Mouse (Mus musculus): ENCODE measurements at regions not wholly inside any gene's neighbourhood (a gene's known extent, or its start where the extent isn't known, plus 50 kb on each side); places are given as distances from the start of the nearest gene placed in this dataset.
"Not testable (repeated sequence)": the region's sequence is repeated elsewhere in the genome, so short reads cannot be mapped to it uniquely, and the experiment has no call there.

- DNase-seq: no peak
Observed at GRCm38 (mm10) chr4:67378632-67379031, 551.2 kb downstream of the Tlr4 start.

- DNase-seq: no peak
Observed at GRCm38 (mm10) chr4:67387834-67388233, 560.5 kb downstream of the Tlr4 start.

GRCm38 (mm10) chr4:67402977-67403376, 575.6 kb downstream of the Tlr4 start:
- DNase-seq: no peak

- DNase-seq: no peak
Observed at GRCm38 (mm10) chr4:67424064-67424463, 596.7 kb downstream of the Tlr4 start.

GRCm38 (mm10) chr4:67425712-67426111, 598.3 kb downstream of the Tlr4 start:
- DNase-seq: no peak

DNA sequence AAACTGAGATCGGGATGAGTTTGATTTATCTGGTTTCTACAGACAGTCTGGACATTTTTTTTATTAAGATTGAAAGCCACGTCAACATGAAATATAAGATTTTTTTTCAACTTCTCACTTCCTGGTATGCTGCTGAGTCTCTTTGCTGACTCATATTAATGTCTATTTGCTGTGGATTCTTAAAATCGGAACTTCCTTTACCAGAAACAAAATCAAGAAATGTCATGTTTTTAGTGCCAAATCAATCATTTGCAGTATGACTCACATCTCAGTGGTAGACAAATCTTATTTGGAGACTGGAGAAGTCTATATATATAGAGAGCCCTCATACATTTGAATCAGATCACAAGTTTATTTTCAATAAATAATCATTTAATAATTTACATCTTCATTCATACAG, 620.5 kb downstream of the Tlr4 start:
- DNase-seq: no peak

DNA sequence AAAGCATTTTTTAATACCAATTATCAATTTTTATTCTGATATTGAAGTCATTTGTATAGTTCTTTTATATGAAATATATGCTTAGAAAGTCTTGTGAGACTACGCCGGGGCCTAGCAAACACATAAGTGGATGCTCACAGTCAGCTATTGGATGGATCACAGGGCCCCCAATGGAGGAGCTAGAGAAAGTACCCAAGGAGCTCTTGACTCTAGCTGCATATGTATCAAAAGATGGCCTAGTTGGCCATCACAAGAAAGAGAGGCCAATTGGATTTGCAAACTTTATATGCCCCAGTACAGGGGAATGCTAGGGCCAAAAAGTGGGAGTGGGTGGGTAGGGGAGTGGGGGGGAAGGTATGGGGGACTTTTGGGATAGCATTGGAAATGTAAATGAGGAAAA, 632.5 kb downstream of the Tlr4 start:
- not testable (repeated sequence) for DNase-seq

DNA sequence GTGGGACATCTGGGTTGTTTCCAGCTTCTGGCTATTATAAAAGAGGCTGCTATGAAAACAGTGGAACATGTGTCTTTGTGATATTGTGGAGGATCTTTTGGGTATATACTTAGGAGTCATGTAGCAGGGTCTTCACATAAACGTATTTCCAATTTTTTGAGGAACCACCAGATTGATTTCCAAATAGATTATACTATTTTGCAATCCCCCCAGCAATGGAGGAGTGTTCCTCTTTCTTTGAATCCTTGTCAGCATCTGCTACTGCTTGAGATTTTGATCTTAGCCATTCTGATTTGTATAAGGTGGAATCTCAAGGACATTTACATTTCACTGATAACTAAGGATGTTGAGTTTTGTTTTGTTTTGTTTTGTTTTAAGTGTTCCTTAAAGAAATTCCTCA, 645.6 kb downstream of the Tlr4 start:
- no peak for DNase-seq

GRCm38 (mm10) chr4:67477264-67477845, 650.0 kb downstream of the Tlr4 start:
- no peak for DNase-seq

GRCm38 (mm10) chr4:67478081-67478480, 650.7 kb downstream of the Tlr4 start:
- no peak for DNase-seq

DNA sequence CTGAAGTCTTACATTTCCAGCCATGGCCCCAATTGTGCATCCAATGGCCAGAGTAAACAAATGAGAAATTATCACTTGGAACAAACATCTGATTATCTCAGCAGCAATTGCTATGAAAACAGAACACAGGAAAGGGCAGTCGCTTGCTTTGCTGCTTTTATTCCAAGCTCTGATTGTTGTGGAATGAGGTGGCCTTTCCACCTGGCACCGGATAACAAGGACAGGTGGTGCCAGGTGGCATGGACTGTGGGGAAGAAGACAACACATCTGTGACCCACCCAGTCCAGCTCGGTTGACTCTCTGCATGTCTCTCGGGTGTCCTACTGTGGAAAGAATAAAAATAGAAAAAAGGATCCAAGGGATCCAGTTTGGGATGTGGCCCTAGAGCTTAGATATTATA, 694.9 kb downstream of the Tlr4 start:
- no peak for DNase-seq

- no peak for DNase-seq
Observed at GRCm38 (mm10) chr4:67523158-67523557, 695.8 kb downstream of the Tlr4 start.

DNA sequence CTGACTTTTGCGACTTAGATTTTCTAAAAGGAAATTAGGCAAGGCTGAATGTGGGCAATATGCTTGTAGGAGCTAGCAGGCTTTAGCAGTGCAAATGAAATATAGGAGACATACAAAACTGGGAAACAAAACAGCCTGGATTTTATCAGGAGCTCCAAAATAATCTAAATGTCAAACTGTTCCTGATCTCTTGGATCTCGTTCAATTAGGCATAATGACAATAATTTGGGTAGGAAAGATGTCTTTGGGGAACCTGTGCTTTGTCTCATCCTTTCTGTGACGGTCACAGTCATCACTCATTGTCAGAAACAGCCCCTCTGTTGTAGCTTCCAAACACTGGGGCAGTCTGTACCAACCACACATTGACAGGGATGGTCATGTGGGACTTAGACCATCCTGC, 702.2 kb downstream of the Tlr4 start:
- DNase-seq: no peak

GRCm38 (mm10) chr4:67539466-67539865, 712.1 kb downstream of the Tlr4 start:
- no peak for DNase-seq

DNA sequence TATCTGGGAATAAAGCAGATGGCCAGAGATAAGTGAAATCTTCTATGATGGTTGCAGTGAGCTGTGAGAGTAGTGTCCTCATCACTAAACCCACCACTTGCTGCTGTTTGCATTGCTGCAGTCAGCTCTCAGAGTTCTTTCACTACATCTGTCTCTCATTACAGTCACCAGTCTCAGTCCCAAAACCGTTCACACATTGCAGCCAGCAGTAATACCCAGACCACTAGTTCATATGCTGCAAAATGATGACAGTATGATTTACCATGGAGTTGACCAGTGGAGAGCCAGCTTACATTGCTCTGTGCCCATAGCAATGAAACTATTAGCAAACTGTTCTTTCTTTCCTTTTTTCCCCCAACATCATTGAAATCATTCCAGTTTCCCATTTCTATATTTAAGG, 718.6 kb downstream of the Tlr4 start:
- DNase-seq: no peak

GRCm38 (mm10) chr4:67547957-67548356, 720.6 kb downstream of the Tlr4 start:
- no peak for DNase-seq

DNA sequence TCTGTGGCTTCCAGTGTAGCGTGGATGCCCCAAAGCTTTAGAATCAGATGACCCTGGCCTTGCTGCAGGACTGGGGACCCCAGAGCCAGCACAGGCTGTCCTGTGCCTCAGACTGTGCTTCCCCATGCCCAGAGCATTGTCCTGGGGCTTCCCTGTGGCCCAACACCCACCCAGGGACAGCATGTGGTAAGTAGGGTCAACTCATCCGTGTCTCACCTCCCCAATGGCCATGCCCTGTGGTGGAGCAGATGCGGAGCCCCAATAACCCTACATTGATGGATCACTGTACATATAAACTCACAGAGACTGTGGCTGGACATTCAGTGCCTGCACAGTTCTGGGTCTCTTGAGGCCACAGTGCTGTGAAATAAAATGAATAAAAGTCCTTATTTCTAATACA, 726.1 kb downstream of the Tlr4 start:
- DNase-seq: peak; percentile 76

DNA sequence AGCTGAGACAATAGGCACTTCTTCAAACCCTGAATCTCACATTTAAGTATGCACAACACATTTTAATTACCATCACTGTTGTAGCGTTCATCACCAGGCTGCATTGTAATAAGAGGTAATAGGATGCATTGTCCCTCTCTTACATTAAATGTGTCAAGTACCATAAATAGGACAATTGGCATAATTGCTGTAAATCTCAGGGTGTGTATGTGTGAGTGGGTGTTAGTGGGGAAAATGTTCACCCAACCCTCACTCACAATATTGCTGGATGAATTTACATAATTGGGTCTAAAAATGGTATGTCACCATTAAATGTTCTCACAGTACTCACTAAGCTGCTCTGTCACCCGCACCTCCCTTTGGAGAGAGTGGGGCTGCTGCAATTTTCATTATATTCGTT, 747.4 kb downstream of the Tlr4 start:
- DNase-seq: no peak

DNA sequence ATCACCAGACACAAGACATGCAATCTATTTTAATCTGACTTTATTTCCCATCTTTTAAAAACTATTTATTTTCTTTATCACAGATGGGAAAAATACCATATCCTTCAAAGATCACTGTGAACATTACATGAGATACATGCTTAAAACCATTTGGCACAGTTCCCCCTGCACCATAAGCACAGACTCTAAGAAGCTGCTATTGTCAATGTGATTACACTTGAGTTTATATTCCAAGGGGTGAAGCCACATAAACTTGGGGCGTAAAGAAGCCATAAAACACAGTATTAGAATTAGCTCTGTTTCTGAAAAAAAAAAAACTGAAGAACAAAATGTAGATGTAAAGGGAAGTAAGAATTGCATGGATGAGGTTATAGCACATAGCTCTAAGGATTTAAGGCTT, 762.1 kb downstream of the Tlr4 start:
- DNase-seq: no peak

GRCm38 (mm10) chr4:67589976-67590727, 762.8 kb downstream of the Tlr4 start:
- no peak for DNase-seq

DNA sequence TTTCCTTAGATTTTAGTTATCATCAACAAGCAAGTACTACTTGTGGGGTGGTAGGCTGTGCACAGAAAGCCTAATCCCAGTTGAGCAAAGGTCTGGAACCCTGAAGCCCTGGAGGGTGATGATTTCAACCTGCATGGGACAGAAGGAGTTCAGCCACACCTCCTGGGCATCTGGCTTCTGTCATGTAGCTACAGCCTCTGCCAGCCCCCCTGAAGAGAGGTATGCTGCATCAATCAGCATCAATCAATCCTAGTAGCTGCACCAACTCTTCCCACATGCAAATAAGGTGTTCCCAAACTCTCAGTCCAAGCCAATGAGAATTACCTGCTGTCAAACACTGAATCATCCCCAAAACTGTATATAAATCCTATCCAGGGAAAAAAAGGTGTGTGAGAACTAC, 779.8 kb downstream of the Tlr4 start:
- DNase-seq: no peak

- DNase-seq: peak; percentile 74
Observed at GRCm38 (mm10) chr4:67614486-67615067, 787.2 kb downstream of the Tlr4 start.

- DNase-seq: no peak
Observed at GRCm38 (mm10) chr4:67626641-67627040, 799.3 kb downstream of the Tlr4 start.

DNA sequence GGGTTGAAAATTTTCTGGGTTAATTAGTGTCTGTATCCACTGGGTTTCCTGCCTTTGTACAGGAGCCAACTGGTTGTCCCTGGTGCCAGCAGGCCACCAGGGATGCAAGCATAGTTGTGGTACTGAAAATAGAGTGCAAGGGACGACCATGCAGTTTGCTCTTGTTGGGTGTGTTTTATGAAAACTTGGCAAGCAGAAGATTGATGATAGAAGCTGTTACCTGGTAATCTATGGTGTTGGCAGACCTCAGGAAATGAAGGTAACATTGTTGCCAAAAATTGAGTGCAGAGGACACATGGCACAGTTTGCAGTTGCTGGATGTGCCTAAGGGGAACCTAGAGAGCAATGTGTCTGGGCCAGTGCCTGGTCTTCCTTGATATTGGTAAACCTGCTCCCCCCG, 818.7 kb downstream of the Tlr4 start:
- no peak for DNase-seq

- DNase-seq: no peak
Observed at GRCm38 (mm10) chr4:67662122-67662521, 834.7 kb downstream of the Tlr4 start.

Data from heart, adult 11 months (tissue).